Mouse (Mus musculus): ENCODE results near the gene Ociad1. TPM values are rescaled to one million over a fixed set of nuclear protein-coding genes. Genes with fewer than 3 reads are reported as not detected.

Ociad1 gene
- total RNA-seq (2017): 315 and 317 TPM in 2 replicates

GRCm38 (mm10) chr5:73292502-73293457 is at the start of gene Ociad1:
TSS of gene Ociad1 (plus strand) at chr5:73292784.
- peak; percentile 98 for ATAC-seq (replicated peaks in 1 of 2; ENCODE audit: insufficient read depth in 1 of 2, low FRiP score in 2 of 2, low TSS enrichment in 1 of 2, low read depth in 1 of 2, poor library complexity in 2 of 2, severe bottlenecking in 2 of 2)

DNA sequence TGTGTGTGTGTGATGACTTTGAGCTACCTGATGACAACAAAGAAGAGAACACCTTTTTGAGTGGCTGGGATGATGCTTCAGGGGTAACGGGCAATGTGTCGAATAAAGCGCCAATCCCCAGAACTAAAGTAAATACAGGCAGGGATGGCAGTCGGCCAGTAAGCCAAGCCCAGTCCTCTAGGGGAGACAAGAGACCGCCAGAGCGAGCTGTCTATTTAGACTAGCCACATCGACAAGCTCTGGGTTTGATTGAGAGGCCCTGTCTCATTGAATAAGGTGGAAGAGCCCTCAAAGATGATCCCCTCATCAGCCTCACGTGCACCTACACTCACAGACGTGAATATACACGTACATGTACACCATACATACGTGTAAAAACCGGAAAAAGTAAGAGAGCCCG is 48.2 kb upstream of the Ociad1 start:
- ATAC-seq (replicated peaks in 1 of 2; ENCODE audit: insufficient read depth in 1 of 2, low FRiP score in 2 of 2, low TSS enrichment in 1 of 2, low read depth in 1 of 2, poor library complexity in 2 of 2, severe bottlenecking in 2 of 2): no peak

GRCm38 (mm10) chr5:73246414-73246813 is 46.2 kb upstream of the Ociad1 start:
- ATAC-seq (replicated peaks in 1 of 2; ENCODE audit: insufficient read depth in 1 of 2, low FRiP score in 2 of 2, low TSS enrichment in 1 of 2, low read depth in 1 of 2, poor library complexity in 2 of 2, severe bottlenecking in 2 of 2): no peak

DNA sequence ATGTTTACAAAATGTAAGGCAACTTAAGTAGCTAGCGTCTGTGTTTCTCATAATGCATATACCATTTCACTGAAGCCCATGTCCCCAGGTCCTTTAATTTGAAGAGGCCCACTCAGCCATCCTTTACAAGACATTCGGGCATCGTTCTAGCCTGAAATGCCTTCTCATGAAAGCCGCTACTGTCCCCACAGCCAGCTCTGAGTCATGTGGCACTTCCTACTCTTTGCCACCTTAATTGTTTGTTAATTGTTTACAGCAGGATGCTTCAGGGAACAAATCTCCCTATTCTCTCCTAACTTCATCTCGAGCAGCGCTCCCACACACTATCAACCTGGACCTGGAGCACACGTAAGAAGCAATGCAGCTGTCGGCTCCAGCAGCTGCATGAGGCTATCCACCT is 44.4 kb upstream of the Ociad1 start:
- no peak for ATAC-seq (replicated peaks in 1 of 2; ENCODE audit: insufficient read depth in 1 of 2, low FRiP score in 2 of 2, low TSS enrichment in 1 of 2, low read depth in 1 of 2, poor library complexity in 2 of 2, severe bottlenecking in 2 of 2)

DNA sequence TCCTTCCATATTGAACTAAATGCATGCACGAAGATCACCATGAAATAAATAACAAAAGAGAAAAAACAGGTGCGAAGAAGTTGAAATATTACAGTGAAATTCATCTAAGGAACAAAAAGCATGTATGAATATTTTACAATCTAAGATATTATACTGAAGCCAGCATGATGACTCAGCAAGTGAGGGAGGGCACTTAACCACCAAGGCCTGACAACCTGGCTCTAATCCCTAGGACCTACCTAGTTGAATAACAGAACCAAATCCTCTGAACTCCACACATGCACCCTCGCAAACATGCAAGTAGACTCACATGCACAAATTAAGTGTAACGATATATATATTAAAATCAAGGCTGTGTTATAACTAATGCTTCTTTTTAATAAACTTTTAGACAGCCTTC is 43.2 kb upstream of the Ociad1 start:
- ATAC-seq (replicated peaks in 1 of 2; ENCODE audit: insufficient read depth in 1 of 2, low FRiP score in 2 of 2, low TSS enrichment in 1 of 2, low read depth in 1 of 2, poor library complexity in 2 of 2, severe bottlenecking in 2 of 2): 0 out of 4 replicates have a peak, but pooled peaks of 1 of the 2 experiments have one; percentile 59

DNA sequence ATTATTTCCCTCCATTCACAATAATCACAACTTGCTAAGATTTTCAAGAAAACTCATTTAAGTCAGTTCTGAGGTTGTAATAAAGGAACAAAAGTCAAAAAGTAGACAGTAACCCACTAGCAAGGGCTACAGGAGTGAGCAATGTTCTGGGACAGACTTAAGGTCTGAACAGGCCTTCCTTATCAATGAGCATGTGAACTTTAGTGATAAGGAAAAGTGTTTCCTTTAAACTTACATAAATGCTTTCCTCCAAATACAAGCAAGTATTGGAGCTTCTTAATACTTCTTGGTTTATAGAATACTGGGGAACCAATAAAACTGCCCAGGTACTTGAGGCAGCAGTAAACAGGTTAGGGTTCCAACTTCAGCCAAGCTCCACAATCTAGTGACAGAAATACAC is 39.8 kb upstream of the Ociad1 start:
- ATAC-seq (replicated peaks in 1 of 2; ENCODE audit: insufficient read depth in 1 of 2, low FRiP score in 2 of 2, low TSS enrichment in 1 of 2, low read depth in 1 of 2, poor library complexity in 2 of 2, severe bottlenecking in 2 of 2): no peak

- no peak for ATAC-seq (replicated peaks in 1 of 2; ENCODE audit: insufficient read depth in 1 of 2, low FRiP score in 2 of 2, low TSS enrichment in 1 of 2, low read depth in 1 of 2, poor library complexity in 2 of 2, severe bottlenecking in 2 of 2)
These were observed 37.9 kb upstream of the Ociad1 start for GRCm38 (mm10) chr5:73254660-73255059.

DNA sequence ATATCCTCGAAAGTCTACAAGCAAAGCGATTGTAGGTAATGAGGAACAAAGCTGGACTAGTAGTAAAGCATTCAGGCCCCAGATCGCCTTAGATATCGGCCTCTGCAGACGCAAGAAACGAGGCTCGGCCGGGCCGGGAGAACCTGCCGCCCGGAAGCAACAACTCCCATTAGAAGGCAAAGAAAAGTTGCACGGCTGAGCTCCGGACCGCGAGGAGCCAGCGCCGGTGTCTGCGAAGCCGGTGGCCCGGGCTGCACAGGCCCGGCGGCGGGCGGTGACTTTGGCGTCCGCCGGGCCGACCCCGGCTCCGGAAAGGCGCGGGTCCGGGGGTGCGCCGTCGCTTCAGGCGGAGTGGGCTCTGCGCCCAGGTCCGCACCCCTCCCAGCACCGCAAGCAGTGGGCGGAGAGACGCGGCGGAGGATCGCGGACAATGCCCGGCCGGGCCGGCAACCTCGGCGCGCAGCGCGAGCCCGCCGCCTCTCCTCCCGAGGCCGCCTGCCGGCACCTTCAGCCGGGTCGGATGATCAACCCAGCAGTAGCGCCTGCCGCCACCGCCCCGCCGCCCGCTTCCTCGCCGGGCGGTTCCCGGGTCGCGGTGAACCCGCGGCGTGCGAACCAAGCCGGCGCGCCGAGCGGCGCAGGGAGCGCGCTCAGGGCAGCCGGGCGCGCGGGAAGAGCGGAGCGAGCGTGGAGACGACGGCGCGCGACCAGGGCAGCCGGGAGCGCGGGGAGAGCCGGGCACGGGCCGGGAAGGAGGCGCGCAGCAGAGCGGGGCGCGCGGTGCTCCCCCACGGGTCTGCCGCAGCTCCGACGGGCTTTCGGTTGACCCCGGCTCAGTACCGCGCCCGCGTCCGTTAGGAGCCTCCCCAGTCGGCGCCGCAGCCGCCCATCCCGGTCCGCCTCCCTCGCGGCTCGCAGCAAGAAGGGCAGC is 37.0 kb upstream of the Ociad1 start:
- no peak for ATAC-seq (replicated peaks in 1 of 2; ENCODE audit: insufficient read depth in 1 of 2, low FRiP score in 2 of 2, low TSS enrichment in 1 of 2, low read depth in 1 of 2, poor library complexity in 2 of 2, severe bottlenecking in 2 of 2)

- ATAC-seq (replicated peaks in 1 of 2; ENCODE audit: insufficient read depth in 1 of 2, low FRiP score in 2 of 2, low TSS enrichment in 1 of 2, low read depth in 1 of 2, poor library complexity in 2 of 2, severe bottlenecking in 2 of 2): peak; percentile 96 to 97
These were observed 36.1 kb upstream of the Ociad1 start, which contains the start of gene Fryl for GRCm38 (mm10) chr5:73256352-73257065. TSS of gene Fryl (minus strand) at chr5:73256619.

- ATAC-seq (replicated peaks in 1 of 2; ENCODE audit: insufficient read depth in 1 of 2, low FRiP score in 2 of 2, low TSS enrichment in 1 of 2, low read depth in 1 of 2, poor library complexity in 2 of 2, severe bottlenecking in 2 of 2): peak; percentile 5 to 33; a peak in 1 of 4 replicates
These were observed 35.5 kb upstream of the Ociad1 start for GRCm38 (mm10) chr5:73257096-73257495.

GRCm38 (mm10) chr5:73257723-73258122 is 34.9 kb upstream of the Ociad1 start:
- ATAC-seq (replicated peaks in 1 of 2; ENCODE audit: insufficient read depth in 1 of 2, low FRiP score in 2 of 2, low TSS enrichment in 1 of 2, low read depth in 1 of 2, poor library complexity in 2 of 2, severe bottlenecking in 2 of 2): no peak

GRCm38 (mm10) chr5:73264122-73264521 is 28.5 kb upstream of the Ociad1 start:
- ATAC-seq (replicated peaks in 1 of 2; ENCODE audit: insufficient read depth in 1 of 2, low FRiP score in 2 of 2, low TSS enrichment in 1 of 2, low read depth in 1 of 2, poor library complexity in 2 of 2, severe bottlenecking in 2 of 2): no peak

DNA sequence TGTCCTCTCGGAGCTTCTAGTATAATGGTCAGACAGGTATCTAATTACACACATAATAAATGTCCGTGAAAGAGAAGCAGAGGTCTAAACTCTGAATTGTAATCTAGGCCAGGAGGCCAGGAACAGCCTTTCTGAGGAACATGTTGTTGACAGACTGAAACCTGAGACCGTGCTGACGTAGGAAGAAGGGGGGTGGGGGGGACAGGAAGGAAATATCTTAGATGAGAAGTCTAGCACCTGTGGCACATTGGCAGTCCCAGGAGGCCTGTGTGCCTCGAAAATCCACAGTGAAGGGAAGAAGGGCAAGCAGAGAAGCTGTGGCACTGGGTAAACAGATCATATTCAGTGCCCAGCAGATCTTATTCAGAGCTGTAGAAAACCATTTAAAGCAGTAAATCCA is 27.1 kb upstream of the Ociad1 start:
- ATAC-seq (replicated peaks in 1 of 2; ENCODE audit: insufficient read depth in 1 of 2, low FRiP score in 2 of 2, low TSS enrichment in 1 of 2, low read depth in 1 of 2, poor library complexity in 2 of 2, severe bottlenecking in 2 of 2): peak; percentile 62 to 88

DNA sequence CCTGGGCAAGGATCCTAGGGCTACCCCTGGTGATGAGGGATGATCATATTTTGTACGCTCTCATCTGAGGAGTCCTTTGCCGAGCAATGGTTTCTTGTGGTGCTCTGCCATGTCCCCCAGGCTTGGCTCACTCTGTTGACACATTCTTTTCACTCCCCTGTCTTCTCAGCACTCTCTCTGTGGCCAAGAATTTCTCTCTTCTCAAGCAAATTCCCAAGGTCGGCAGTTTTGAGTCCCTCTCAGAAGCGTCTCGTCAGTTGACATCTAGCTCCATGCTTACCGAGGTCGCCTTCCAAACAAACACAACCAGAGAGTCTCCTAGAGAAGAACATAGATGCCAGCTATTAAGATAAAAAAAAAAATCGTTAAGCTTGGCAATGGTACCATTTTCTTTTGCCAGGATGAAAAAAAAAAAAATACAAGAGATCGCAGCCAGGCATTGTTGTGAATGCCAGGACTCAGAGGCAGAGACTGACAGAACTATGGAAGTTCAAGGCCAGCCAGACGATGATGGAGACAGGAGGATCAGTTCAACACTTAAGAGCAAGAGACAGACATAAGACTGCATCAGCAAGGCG is 23.9 kb upstream of the Ociad1 start:
- no peak for ATAC-seq (replicated peaks in 1 of 2; ENCODE audit: insufficient read depth in 1 of 2, low FRiP score in 2 of 2, low TSS enrichment in 1 of 2, low read depth in 1 of 2, poor library complexity in 2 of 2, severe bottlenecking in 2 of 2)

- no peak for ATAC-seq (replicated peaks in 1 of 2; ENCODE audit: insufficient read depth in 1 of 2, low FRiP score in 2 of 2, low TSS enrichment in 1 of 2, low read depth in 1 of 2, poor library complexity in 2 of 2, severe bottlenecking in 2 of 2)
These were observed 22.0 kb upstream of the Ociad1 start for GRCm38 (mm10) chr5:73270612-73271011.

- no peak for ATAC-seq (replicated peaks in 1 of 2; ENCODE audit: insufficient read depth in 1 of 2, low FRiP score in 2 of 2, low TSS enrichment in 1 of 2, low read depth in 1 of 2, poor library complexity in 2 of 2, severe bottlenecking in 2 of 2)
These were observed 19.4 kb upstream of the Ociad1 start for GRCm38 (mm10) chr5:73273171-73273570.

- no peak for ATAC-seq (replicated peaks in 1 of 2; ENCODE audit: insufficient read depth in 1 of 2, low FRiP score in 2 of 2, low TSS enrichment in 1 of 2, low read depth in 1 of 2, poor library complexity in 2 of 2, severe bottlenecking in 2 of 2)
These were observed 17.6 kb upstream of the Ociad1 start for GRCm38 (mm10) chr5:73274941-73275340.
